Mouse (Mus musculus): Measurements from ENCODE around the gene Ppp1r9a.
A peak's percentile ranks its signal among the peaks of the same experiment; 100 is the strongest.

Ppp1r9a gene

GRCm38 (mm10) chr6:5039316-5039715 is 136.6 kb downstream of the Ppp1r9a start:
- DNase-seq (ENCODE audit: low read depth, low spot score): peak; percentile 42

DNA sequence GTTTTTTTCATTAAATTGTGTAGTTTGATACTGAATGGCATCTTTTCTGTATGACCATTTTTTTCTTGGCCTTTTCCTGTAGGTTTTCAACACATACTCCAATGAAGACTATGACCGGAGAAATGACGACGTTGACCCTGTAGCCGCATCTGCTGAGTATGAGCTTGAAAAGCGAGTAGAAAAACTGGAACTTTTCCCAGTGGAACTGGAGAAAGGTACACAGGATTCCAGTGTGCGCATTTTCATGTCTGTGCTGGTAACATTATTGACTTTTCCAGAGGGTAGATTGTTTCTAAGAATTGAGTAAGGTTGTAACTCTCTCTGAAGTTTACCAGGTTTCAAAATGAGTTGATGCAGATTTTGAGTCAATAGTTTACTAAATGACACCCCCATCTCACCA is 143.1 kb downstream of the Ppp1r9a start:
- no peak for DNase-seq (ENCODE audit: low read depth, low spot score)

- no peak for DNase-seq (ENCODE audit: low read depth, low spot score)
Observed at GRCm38 (mm10) chr6:5048025-5048424, 145.3 kb downstream of the Ppp1r9a start.

- peak; percentile 57 for DNase-seq (ENCODE audit: low read depth, low spot score)
Observed at GRCm38 (mm10) chr6:5052309-5052708, 149.6 kb downstream of the Ppp1r9a start.

- DNase-seq (ENCODE audit: low read depth, low spot score): no peak
Observed at GRCm38 (mm10) chr6:5054446-5055095, 151.9 kb downstream of the Ppp1r9a start.

DNA sequence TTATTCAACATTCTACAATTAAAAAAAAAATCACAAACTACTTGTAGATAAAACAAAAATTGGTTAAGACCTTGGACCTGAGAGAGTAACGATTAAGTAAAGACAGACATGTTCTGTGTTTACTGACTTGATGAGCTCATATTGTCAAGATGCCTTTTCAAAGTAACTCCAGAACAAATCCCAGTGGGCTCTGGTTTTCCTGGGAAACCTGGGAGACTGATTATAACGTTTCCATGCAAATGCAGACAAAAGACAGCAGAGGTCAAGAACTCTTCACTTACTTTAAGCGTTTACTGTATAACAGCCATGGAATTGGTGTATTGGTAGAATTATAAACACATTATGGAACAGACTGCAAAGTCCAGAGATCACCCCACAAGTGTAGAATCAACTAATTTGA is 172.0 kb downstream of the Ppp1r9a start:
- no peak for DNase-seq (ENCODE audit: low read depth, low spot score)

- peak; percentile 28 for DNase-seq (ENCODE audit: low read depth, low spot score)
Observed at GRCm38 (mm10) chr6:5075680-5076079, 173.0 kb downstream of the Ppp1r9a start.

GRCm38 (mm10) chr6:5078009-5078408 is 175.3 kb downstream of the Ppp1r9a start:
- DNase-seq (ENCODE audit: low read depth, low spot score): no peak

- DNase-seq (ENCODE audit: low read depth, low spot score): no peak
Observed at GRCm38 (mm10) chr6:5079108-5079507, 176.4 kb downstream of the Ppp1r9a start.

DNA sequence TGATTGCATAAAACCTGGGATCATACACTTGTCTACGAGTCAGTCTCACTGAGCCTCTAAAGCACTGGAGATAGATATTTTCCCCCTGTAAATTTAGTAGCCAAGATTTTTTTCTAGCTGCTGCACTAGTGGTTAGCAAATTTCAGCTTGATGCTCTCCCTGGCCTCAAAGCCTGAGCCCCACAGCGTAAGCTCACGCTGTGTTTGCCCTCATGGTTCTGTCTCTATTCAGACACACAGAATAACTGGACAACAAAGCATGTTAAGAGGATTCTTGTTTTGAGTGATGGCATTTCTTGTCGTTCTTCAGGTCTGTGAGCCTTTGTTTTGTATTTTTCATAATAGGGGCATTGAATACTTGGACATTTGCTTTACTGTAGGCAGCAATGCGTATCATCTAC is 177.4 kb downstream of the Ppp1r9a start:
- DNase-seq (ENCODE audit: low read depth, low spot score): no peak

DNA sequence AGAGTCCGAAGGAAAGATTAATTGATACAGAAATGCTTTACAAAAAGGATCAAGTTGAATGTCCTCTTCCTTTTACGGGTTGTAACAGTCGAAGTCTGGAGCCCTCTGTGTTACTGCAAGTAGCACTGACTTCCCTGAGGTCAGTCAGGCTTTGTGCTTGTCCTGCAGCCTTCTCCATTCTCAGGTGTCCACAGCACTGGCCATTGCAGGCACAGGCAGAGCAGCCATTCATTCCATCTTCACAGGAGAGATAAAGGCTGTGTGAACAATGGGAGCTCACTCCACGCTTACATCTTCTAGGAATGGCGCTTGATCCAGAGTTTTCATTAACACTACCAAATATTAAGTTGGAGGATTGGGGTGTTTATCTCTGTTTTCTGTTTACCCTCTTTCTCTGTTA is 177.8 kb downstream of the Ppp1r9a start:
- no peak for DNase-seq (ENCODE audit: low read depth, low spot score)

DNA sequence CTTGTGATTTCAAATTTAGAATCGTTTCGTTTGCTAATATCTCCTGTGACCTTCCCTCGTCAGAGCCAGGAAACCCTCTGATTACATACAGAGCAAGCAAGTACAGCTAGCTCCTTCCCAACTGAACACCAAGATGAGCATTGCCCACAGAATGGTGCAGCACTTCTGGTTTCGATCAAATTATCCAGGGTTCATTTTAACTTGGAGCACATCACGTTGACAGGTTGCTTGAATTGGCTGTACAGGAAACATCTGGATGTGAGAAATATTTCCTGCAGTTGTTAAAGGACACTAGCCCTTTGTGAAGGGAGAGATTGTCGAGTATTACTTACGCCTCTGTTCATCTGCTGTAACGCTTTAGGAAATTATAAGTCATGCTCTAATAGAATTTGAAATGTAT is 178.4 kb downstream of the Ppp1r9a start:
- no peak for DNase-seq (ENCODE audit: low read depth, low spot score)

GRCm38 (mm10) chr6:5082144-5082543 is 179.4 kb downstream of the Ppp1r9a start:
- DNase-seq (ENCODE audit: low read depth, low spot score): no peak

- DNase-seq (ENCODE audit: low read depth, low spot score): no peak
Observed at GRCm38 (mm10) chr6:5082740-5083139, 180.0 kb downstream of the Ppp1r9a start.

- DNase-seq (ENCODE audit: low read depth, low spot score): no peak
Observed at GRCm38 (mm10) chr6:5083957-5084356, 181.2 kb downstream of the Ppp1r9a start.

GRCm38 (mm10) chr6:5091873-5092272 is 189.2 kb downstream of the Ppp1r9a start:
- DNase-seq (ENCODE audit: low read depth, low spot score): no peak

- no peak for DNase-seq (ENCODE audit: low read depth, low spot score)
Observed at GRCm38 (mm10) chr6:5092795-5093194, 190.1 kb downstream of the Ppp1r9a start.

DNA sequence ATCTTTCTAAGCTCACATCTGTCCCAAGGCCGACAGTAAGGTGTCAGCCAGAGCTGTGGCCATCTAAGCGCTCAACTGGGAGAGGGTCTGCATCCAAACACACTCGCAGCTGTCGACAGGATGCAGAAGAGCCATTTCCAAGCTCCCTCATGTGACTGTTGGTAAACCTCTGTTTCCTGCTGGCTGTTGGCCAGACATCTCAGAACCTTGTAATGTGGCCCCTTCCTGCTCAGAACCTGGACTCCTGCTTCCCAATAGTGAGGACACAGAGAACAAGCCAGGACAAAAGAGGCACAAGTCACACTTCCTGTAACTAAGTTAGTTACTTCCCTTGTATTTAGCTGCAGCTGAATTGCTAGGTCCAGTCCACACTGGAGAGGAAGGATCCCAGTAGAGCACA is 190.8 kb downstream of the Ppp1r9a start:
- peak; percentile 41 for DNase-seq (ENCODE audit: low read depth, low spot score)

- DNase-seq (ENCODE audit: low read depth, low spot score): no peak
Observed at GRCm38 (mm10) chr6:5095365-5095973, 192.8 kb downstream of the Ppp1r9a start.

GRCm38 (mm10) chr6:5097309-5097708 is 194.6 kb downstream of the Ppp1r9a start:
- no peak for DNase-seq (ENCODE audit: low read depth, low spot score)

DNA sequence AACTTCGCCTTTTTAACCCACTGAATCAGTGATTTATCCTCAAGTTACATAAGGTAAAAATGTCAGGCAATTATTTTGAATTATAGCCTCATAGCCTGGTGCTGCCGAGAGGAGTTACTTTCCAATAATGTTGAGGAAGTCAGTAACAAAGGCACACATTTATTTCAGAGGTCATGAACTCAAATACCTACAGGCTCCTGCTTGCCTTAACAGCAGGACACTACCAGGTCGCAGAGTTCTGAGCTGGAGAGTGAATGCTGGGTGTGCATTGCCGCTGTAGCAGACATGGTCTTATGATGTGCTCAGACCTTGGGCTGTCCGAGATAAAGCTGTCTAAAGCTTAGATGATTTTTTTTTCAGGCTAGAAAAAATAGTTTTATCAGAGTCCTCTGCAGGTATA is 196.6 kb downstream of the Ppp1r9a start:
- no peak for DNase-seq (ENCODE audit: low read depth, low spot score)

DNA sequence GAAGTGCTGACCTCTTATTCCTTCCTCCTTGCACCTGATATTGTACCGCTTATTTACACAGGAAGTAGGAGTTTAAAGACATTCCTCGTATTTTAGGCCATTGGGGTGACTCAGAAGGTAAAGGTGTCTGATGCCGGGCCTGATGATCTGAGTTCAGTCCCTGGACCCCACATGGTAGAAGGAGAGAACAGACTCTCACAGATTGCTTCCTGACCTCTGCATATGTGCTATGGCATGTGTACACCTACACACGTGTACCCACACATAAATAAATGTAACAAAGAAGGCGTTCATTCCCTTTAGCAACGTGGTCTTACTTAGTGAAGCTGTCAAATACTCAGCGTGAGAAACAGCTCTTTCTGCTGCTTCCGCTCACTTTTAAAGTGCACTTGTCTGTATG is 197.1 kb downstream of the Ppp1r9a start:
- no peak for DNase-seq (ENCODE audit: low read depth, low spot score)

DNA sequence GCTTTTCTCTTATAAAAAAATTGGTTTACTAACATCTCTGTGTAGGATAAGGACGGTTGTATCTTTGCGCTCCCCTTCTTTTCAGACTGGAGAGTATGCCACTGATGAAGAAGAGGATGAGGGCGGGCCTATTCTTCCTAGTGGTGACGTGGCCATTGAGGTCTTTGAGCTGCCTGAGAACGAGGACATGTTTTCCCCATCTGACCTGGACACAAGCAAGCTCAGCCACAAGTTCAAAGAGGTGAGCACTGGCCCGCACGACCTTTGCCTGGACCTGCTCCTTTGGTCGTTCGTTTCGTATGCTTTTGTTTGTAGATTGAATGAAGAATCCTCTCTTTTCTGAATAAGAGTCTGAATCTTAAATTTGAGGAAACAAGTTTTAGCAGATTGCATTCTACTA is 197.6 kb downstream of the Ppp1r9a start:
- DNase-seq (ENCODE audit: low read depth, low spot score): no peak

GRCm38 (mm10) chr6:5102741-5103140 is 200.0 kb downstream of the Ppp1r9a start:
- DNase-seq (ENCODE audit: low read depth, low spot score): no peak
